ENCODE assay signal across 11 mouse cellular contexts in the genomic region with DNA sequence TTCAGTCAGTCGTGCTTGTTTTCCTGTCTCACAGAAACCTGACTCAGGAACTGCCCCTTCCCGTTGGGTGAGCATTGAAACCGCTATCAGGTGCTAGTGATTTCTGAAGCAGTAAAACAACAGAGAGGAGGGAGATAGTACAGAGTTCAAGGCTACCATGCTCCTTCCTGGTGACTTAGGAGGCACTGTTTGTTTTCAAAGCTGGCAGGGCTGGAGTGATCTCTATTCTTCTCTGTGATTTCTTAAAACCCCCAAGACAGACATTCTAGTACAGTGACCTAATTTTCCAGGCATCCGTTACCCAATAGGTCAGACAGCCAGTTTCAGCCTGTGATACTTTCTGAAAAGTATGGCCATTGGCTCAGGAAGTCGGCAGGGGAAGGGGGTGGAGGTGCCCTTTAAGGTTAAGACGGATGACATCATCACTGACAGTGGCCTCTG. TPM values are rescaled to one million over a fixed set of nuclear protein-coding genes. Genes with fewer than 3 reads are reported as not detected.
A peak's percentile ranks its signal among the peaks of the same experiment; 100 is the strongest.
DNase-seq lines count a peak whose midpoint lies in the region; ATAC-seq and TF ChIP-seq lines count a peak whose summit lies in the region.
"Had no signal": no experiment of that assay in that cellular context is flagged by ENCODE, and none has a peak within 500 bp of the region (broad histone marks: within the 10 kb centered on the region; RNA-seq: fewer than 3 reads in every experiment).

No protein-coding gene starts in this region.

- H3K27me3 ChIP-seq in kidney, adult 2 months (replicated peaks; ENCODE audit: control insufficient read depth, insufficient read depth, low read length) = no peaks in the 10 kb centered on the region
- no peaks in the 10 kb centered on the region for H3K27me3 ChIP-seq in intestine, embryonic 16.5 days (replicated peaks; ENCODE audit: control insufficient read depth, insufficient read depth, low read length)
- H3K27me3 ChIP-seq: embryonic facial prominence, embryonic 12.5 days had no signal

- peak; percentile 97 for ATAC-seq in intestine, embryonic 16.5 days
- ATAC-seq in activated CD4-positive, CD25-positive, alpha-beta regulatory T cell, adult 4 months = no peak

- no peaks in the 10 kb centered on the region for H3K9me3 ChIP-seq in intestine, embryonic 16.5 days (ENCODE audit: control insufficient read depth, low read length)
- H3K9me3 ChIP-seq: embryonic facial prominence, embryonic 12.5 days had no signal

- H3K27ac ChIP-seq in kidney, adult 2 months (ENCODE audit: insufficient read depth, low read depth, low read length) = no peak overlapping the region
- H3K27ac ChIP-seq in intestine, embryonic 16.5 days (ENCODE audit: low read length) = peak overlapping the region; percentile 73
- H3K27ac ChIP-seq: embryonic facial prominence, embryonic 12.5 days; layer of hippocampus, adult 2 months; macrophage had no signal

- H3K4me1 ChIP-seq in kidney, adult 2 months (ENCODE audit: control insufficient read depth, insufficient read depth, low read length) = no peaks in the 10 kb centered on the region
- H3K4me1 ChIP-seq in intestine, embryonic 16.5 days (ENCODE audit: control insufficient read depth, insufficient read depth, low read length) = peaks cover 4% of the 10 kb centered on the region; the same call in 1 of the 2 replicates

- H3K36me3 ChIP-seq in kidney, adult 2 months (ENCODE audit: control insufficient read depth, insufficient read depth, low read length) = no peaks in the 10 kb centered on the region
- H3K36me3 ChIP-seq in intestine, embryonic 16.5 days (ENCODE audit: control insufficient read depth, insufficient read depth, low read length) = no peaks in the 10 kb centered on the region
- H3K36me3 ChIP-seq: embryonic facial prominence, embryonic 12.5 days had no signal

- DNase-seq in kidney, adult 2 months = peak; percentile 20
- DNase-seq in kidney, postnatal 25 days = no peak
- DNase-seq in embryo, embryonic 10.5 days (ENCODE audit: low spot score) = peak; percentile 23
- DNase-seq in retina, postnatal 1 day = peak; percentile 46
- no peak for DNase-seq in ovary, adult 18-20 months (ENCODE audit: low spot score)
- no peak for DNase-seq in gastrocnemius, postnatal 10 days

- H3K9ac ChIP-seq in intestine, embryonic 16.5 days (ENCODE audit: low read depth, low read length) = no peak overlapping the region
- H3K9ac ChIP-seq: embryonic facial prominence, embryonic 12.5 days had no signal

- peak overlapping the region; percentile 39 for H3K4me2 ChIP-seq in intestine, embryonic 16.5 days (ENCODE audit: low read depth, low read length)
- H3K4me2 ChIP-seq: embryonic facial prominence, embryonic 12.5 days had no signal

- TF ChIP-seq POLR2A in kidney, adult 2 months (IDR thresholded peaks at IDR 0.05; ENCODE audit: low read depth, low read length) = no peak

- TF ChIP-seq CTCF in kidney, adult 2 months (conservative IDR thresholded peaks at IDR 0.05; ENCODE audit: insufficient read depth, insufficient read length, low read depth, low read length) = no peak

- 30% methylated on average over 6 of the region's 6 CpGs for WGBS in kidney, adult 2 months
- 25% methylated on average over 6 of the region's 6 CpGs for WGBS in intestine, embryonic 16.5 days

- H3K4me3 ChIP-seq in kidney, adult 2 months (ENCODE audit: insufficient read depth, low read depth, low read length) = no peak overlapping the region
- 0 out of 2 replicates have a peak overlapping the region, but pooled peaks have one; percentile 12 for H3K4me3 ChIP-seq in intestine, embryonic 16.5 days (ENCODE audit: low read length)
- H3K4me3 ChIP-seq: embryonic facial prominence, embryonic 12.5 days; layer of hippocampus, adult 2 months had no signal

RNA-seq across cellular contexts. Expression of gene Kcnj16, which starts 25.1 kb away (rescaled TPM):
- polyA plus RNA-seq in kidney, adult 2 months (2012; rRNA removed) = 167 and 189 TPM in 2 replicates
- 0.20 and 0.33 TPM in 2 replicates for polyA plus RNA-seq in intestine, embryonic 16.5 days (2015; fragmentation: Nextera tagmentation; extraction: Ambion mirVana)
- under 1 TPM in 1 of 2 experiments, not detected in 1; 0.17 TPM for polyA plus RNA-seq in activated CD4-positive, CD25-positive, alpha-beta regulatory T cell, adult 4 months (2017; shearing (Covaris generic))
- total RNA-seq in gastrocnemius, postnatal 10 days (2021) = under 1 TPM in 1 of 2 experiments, not detected in 1; 0.07 TPM

Comparison
In these comparisons a context has a peak if more than half of its experiments do, and no peak if none do; other contexts are left out.
1. DNase-seq: peak in kidney, adult 2 months (single experiment), embryo, embryonic 10.5 days (single experiment) and retina, postnatal 1 day (single experiment); none in kidney, postnatal 25 days (0 of 2), ovary, adult 18-20 months (single experiment) and gastrocnemius, postnatal 10 days (single experiment).
2. RNA of gene Kcnj16, which starts 25.1 kb away (polyA plus RNA-seq): 167 to 189 TPM in kidney, adult 2 months; 0.20 to 0.33 TPM in intestine, embryonic 16.5 days and 0.17 TPM in activated CD4-positive, CD25-positive, alpha-beta regulatory T cell, adult 4 months; every median in the first group is over 100 times any median in the second.